Mouse (Mus musculus): ENCODE data around the gene Slco1a6. TPM values are rescaled to one million over a fixed set of nuclear protein-coding genes. Genes with fewer than 3 reads are reported as not detected.
"Not testable (repeated sequence)": the region's sequence is repeated elsewhere in the genome, so short reads cannot be mapped to it uniquely, and the experiment has no call there.

Gene Slco1a6
- polyA plus RNA-seq, 1 experiment from 2014 or later, result not detected

DNA sequence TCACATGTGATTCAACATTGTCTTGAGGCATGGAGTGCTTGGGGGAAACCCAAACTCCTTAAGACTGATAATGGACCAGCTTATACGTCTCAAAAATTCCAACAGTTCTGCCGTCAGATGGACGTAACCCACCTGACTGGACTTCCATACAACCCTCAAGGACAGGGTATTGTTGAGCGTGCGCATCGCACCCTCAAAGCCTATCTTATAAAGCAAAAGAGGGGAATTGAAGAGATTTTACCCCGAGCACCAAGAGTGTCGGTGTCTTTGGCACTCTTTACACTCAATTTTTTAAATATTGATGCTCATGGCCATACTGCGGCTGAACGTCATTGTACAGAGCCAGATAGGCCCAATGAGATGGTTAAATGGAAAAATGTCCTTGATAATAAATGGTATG, 54.2 kb downstream of the Slco1a6 start:
- not testable (repeated sequence) for H3K9me3 ChIP-seq (replicated peaks); H3K27me3 ChIP-seq (ENCODE audit: low read depth, poor library complexity, severe bottlenecking); H3K4me3 ChIP-seq; H3K4me1 ChIP-seq; DNase-seq (ENCODE audit: low spot score); H3K36me3 ChIP-seq; H3K27ac ChIP-seq
- WGBS, result 93% methylated on average over 3 of the region's 10 CpGs

DNA sequence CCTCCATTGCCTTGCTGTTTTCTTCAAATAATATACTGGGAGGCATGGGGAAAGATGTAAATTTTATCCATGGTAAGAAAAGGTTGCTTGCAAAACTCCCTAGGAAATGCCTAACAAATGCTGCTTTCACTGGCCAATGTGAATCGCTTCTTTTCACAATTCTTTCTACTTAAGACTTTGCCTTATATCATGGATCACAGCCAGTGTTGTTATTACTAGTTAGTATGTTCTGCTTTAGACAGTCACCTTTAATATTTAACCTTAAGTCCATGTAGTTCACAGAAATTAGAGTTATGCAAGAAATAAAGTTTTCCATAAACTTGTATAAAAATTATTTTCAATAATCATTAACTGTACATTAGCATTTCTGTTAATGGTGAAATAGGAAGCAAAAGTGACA, 60.0 kb downstream of the Slco1a6 start:
- Histone ChIP-seq H3K27me3 (ENCODE audit: low read depth, poor library complexity, severe bottlenecking) (no peaks in the 10 kb centered on the region), H3K4me3 (no peak overlapping the region), H3K27ac (no peak overlapping the region), H3K4me1 (no peaks in the 10 kb centered on the region), H3K36me3 (no peaks in the 10 kb centered on the region), H3K9me3 (replicated peaks) (no peaks in the 10 kb centered on the region)
- DNase-seq (ENCODE audit: low spot score), result no peak
- WGBS, result 95% methylated on average over 1 of the region's 1 CpGs

DNA sequence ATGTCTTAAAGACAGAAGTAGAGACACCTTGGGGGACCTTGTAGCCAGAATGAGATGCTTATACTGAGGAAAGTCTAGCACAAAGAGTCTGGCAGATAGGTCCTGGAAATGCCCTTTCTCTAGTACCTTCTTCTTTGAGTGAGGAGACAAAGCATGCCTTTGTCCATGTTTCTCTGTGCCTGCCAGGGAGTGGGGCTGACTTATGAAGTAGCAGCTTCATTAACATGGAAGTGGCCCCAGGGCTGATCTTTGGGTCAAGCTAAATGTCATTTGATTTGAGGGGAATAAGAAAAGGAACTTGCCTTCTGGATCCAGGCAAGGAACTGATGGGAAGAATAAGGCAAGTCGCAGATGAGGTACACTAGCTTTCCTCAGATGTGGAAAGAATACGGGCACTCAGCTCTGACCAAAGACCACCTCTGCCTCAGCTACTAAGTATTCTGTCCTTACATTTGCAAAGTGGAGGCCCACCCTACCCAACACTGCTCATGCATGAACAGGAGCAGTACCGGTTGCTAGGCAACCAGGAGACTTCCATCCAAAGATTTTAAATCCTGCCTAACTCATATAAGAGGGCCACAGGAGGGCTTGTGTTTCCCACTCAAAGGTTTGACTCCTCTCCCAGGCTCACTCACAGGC, 96.5 kb downstream of the Slco1a6 start:
- Histone ChIP-seq H3K4me1 (no peaks in the 10 kb centered on the region), H3K27me3 (ENCODE audit: low read depth, poor library complexity, severe bottlenecking) (no peaks in the 10 kb centered on the region), H3K9me3 (replicated peaks) (no peaks in the 10 kb centered on the region), H3K36me3 (no peaks in the 10 kb centered on the region), H3K27ac (no peak overlapping the region), H3K4me3 (no peak overlapping the region)
- 87% methylated on average over 3 of the region's 3 CpGs for WGBS
- DNase-seq (ENCODE audit: low spot score), result no peak

DNA sequence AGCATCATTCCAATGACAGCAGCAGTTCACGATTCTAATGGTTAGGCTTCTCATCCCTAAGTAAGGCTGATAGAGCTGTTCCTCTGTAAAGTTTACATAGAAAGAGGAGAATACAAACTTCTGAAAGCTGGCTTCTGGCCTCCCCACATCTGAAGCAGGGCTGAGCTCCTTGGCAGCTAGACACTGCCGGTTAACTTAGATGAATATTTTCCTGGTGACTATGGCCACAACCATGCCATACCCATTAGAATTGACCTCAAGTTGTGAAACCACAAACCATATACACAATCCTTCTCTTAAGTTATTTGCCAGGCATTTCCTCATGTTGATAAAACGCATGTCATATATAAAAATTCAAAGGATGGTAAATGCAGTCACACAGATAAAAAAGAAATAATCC, 117.2 kb downstream of the Slco1a6 start:
- no peak overlapping the region for H3K27ac ChIP-seq
- no peaks in the 10 kb centered on the region for H3K9me3 ChIP-seq (replicated peaks)
- no peak for DNase-seq (ENCODE audit: low spot score)
- H3K27me3 ChIP-seq (ENCODE audit: low read depth, poor library complexity, severe bottlenecking), result no peaks in the 10 kb centered on the region
- H3K36me3 ChIP-seq, result no peaks in the 10 kb centered on the region
- H3K4me3 ChIP-seq, result no peak overlapping the region
- no peaks in the 10 kb centered on the region for H3K4me1 ChIP-seq
- 97% methylated on average over 3 of the region's 3 CpGs for WGBS

DNA sequence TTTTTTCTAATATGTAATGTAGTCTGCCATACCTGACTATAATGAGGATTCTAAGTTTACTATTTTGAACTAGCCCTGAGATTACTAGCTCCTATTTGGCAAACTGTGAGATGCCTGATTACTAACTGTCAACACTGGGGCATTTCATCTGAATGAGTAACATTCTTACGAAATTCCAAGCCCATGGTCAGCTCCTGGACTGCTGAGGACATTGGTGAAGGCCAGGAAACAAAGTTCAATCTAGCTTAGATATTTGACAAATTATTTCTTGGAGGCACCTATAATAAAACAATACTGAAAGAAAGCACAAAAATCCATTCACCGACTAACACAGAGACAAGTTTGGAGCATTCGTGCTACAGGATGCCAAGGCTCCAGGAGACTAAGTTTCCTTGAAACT, 150.0 kb downstream of the Slco1a6 start:
- 93% methylated on average over 3 of the region's 3 CpGs for WGBS
- not testable (repeated sequence) for H3K27ac ChIP-seq; H3K27me3 ChIP-seq (ENCODE audit: low read depth, poor library complexity, severe bottlenecking); H3K36me3 ChIP-seq; H3K4me3 ChIP-seq; H3K4me1 ChIP-seq; H3K9me3 ChIP-seq (replicated peaks); DNase-seq (ENCODE audit: low spot score)

DNA sequence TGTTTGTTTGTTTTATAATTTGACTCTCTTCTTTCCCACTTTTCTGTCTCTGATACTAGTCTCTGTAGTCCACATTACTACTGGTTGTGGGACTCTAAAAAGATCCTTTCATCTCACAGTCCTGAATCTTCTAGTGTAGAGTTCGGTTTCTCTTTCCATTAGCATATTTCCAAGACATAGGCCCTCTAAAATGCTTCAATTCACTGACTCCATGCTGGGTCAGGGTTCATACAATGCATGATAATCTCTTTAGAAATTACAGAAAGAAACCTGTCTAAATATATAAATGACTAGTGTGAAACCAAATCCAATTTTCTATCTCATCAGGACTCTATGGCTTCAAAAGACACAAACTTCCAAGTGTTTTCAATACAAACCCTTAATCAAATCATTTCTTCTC, 160.6 kb downstream of the Slco1a6 start:
- H3K9me3 ChIP-seq (replicated peaks), result no peaks in the 10 kb centered on the region
- H3K4me3 ChIP-seq, result no peak overlapping the region
- H3K27ac ChIP-seq, result no peak overlapping the region
- no peaks in the 10 kb centered on the region for H3K36me3 ChIP-seq
- no peak for DNase-seq (ENCODE audit: low spot score)
- 93% methylated on average over 1 of the region's 1 CpGs for WGBS
- H3K27me3 ChIP-seq (ENCODE audit: low read depth, poor library complexity, severe bottlenecking), result no peaks in the 10 kb centered on the region
- no peaks in the 10 kb centered on the region for H3K4me1 ChIP-seq

DNA sequence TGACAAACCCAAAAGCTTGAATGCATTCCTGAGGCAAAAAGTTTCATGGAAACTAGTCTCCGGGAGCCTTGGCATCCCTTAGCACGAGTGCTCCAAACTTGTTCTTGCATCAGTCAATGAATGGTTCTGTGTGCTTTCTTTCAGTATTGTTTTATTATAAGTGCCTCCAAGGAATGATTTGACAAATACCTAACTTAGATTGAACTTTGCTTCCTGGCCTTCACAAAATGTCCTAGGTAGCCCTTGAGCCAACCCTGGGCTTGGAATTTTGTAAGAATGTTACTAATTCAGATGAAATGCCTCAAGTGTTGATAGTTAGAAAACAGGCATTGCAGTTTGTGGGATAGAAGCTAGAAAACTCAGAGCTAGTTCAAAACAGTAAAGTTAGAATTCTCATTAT, 162.6 kb downstream of the Slco1a6 start:
- no peaks in the 10 kb centered on the region for H3K4me1 ChIP-seq
- no peak overlapping the region for H3K4me3 ChIP-seq
- DNase-seq (ENCODE audit: low spot score), result no peak
- no peak overlapping the region for H3K27ac ChIP-seq
- WGBS, result 94% methylated on average over 2 of the region's 2 CpGs
- H3K36me3 ChIP-seq, result no peaks in the 10 kb centered on the region
- no peaks in the 10 kb centered on the region for H3K9me3 ChIP-seq (replicated peaks)
- H3K27me3 ChIP-seq (ENCODE audit: low read depth, poor library complexity, severe bottlenecking), result no peaks in the 10 kb centered on the region

DNA sequence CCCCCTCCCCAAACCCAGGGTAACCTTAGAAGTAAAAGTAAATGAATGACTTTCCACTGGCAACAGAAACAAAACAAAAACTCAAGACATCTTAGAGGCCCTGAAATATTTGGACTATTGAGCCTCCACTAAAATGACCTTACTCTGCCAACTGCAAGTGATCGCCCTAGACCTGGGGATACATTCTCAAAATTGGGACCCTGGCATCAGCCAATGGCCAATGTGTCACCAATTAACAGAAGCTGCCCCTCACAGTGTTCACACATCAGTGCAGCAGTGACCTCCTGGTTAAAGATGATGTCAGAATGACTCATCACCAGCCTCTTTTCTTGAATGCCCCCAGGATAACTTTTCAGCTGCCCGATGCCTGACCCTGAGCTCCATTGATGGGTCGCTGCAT, 166.4 kb downstream of the Slco1a6 start:
- Histone ChIP-seq H3K9me3 (replicated peaks) (no peaks in the 10 kb centered on the region), H3K4me1 (no peaks in the 10 kb centered on the region), H3K27me3 (ENCODE audit: low read depth, poor library complexity, severe bottlenecking) (no peaks in the 10 kb centered on the region), H3K36me3 (no peaks in the 10 kb centered on the region), H3K4me3 (no peak overlapping the region), H3K27ac (no peak overlapping the region)
- DNase-seq (ENCODE audit: low spot score), result no peak
- 96% methylated on average over 3 of the region's 3 CpGs for WGBS

DNA sequence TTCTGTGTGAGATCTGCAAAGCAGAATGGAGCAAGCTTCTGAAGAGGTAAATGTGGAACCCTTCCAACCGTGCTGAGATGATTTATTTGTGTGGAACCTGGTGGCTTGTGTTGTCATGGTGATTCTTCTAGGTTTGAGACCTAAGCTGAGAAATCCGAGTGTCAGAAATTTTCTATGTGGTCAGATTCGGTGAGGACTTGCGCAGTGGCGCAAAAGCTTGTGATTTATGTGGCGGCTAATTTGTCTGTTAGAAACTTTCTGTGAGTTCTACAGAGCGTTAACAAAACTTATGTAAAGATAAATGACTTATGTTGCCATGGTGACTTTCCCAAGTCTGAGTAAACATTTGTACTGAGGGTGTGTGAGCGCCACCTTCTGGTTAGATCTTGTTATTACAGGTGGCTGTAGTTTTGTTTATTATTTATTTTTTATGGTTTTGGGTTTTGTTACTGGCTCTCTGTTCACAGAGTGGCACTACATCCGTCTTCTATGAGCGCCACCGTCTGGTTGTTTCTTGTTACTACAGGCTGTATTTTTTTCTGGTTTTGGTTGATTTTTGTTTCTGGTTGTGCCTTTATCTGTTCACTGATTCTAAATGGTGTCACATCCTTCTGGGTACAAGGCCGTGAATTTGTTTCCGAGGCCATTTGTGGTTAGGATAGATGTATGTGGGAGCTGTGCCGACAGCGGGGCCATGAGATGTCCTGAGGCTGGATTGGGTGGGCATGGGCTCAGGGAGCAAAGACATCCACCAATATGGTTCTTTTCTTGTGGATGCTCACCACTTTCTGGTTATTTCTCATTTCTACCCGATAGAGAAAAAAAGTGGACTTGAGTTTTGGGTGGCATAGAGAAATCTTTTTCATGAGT, 167.8 kb downstream of the Slco1a6 start:
- whole genome bisulfite sequencing, result 54% methylated on average over 16 of the region's 16 CpGs
- no peaks in the 10 kb centered on the region for H3K36me3 ChIP-seq
- H3K4me1 ChIP-seq, result no peaks in the 10 kb centered on the region
- no peak overlapping the region for H3K4me3 ChIP-seq
- H3K27me3 ChIP-seq (ENCODE audit: low read depth, poor library complexity, severe bottlenecking), result no peaks in the 10 kb centered on the region
- H3K27ac ChIP-seq, result no peak overlapping the region
- DNase-seq (ENCODE audit: low spot score), result peak; percentile 36
- no peaks in the 10 kb centered on the region for H3K9me3 ChIP-seq (replicated peaks)

DNA sequence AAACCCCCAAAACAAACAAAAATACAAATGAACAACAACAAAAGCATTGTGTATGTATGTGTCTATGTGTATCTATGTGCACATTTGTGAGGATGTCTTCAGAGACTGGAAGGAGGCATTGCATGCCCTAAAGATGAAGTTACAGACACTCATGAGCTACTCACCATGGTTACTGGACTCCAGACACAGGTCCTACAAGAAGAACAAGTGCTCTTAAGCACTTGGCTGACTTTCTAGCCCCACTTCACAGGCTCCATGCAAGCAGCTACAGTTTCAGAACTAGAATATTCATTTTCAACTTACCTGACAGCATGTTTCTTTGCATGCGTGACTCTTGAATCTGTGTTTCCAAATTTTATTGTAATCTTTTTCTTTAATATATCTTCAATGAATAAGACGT, 172.6 kb downstream of the Slco1a6 start:
- WGBS, result 79% methylated on average over 2 of the region's 2 CpGs
- H3K9me3 ChIP-seq (replicated peaks), result no peaks in the 10 kb centered on the region
- H3K4me1 ChIP-seq, result no peaks in the 10 kb centered on the region
- H3K27me3 ChIP-seq (ENCODE audit: low read depth, poor library complexity, severe bottlenecking), result no peaks in the 10 kb centered on the region
- H3K36me3 ChIP-seq, result no peaks in the 10 kb centered on the region
- no peak overlapping the region for H3K4me3 ChIP-seq
- H3K27ac ChIP-seq, result no peak overlapping the region
- no peak for DNase-seq (ENCODE audit: low spot score)

Other genes with a start within 250 kb of the Slco1a6 start
- gene Gm6614, start 197.1 kb downstream of the Slco1a6 start, polyA plus RNA-seq (2016; fragmentation: Nextera tagmentation; extraction: Ambion mirVana), result not detected in 2 replicates
- gene Iapp, start 89.9 kb upstream of the Slco1a6 start, polyA plus RNA-seq (2016; fragmentation: Nextera tagmentation; extraction: Ambion mirVana), result not detected in 2 replicates
- gene Slco1a5, start 114.5 kb upstream of the Slco1a6 start, polyA plus RNA-seq (2016; fragmentation: Nextera tagmentation; extraction: Ambion mirVana), result 0.06 TPM in 1 of 2 replicates, not detected in the other
- gene Pyroxd1, start 137.1 kb upstream of the Slco1a6 start, polyA plus RNA-seq (2016; fragmentation: Nextera tagmentation; extraction: Ambion mirVana), result 13.5 and 17.0 TPM in 2 replicates
- gene Recql, start 178.6 kb upstream of the Slco1a6 start, polyA plus RNA-seq (2016; fragmentation: Nextera tagmentation; extraction: Ambion mirVana), result 30.0 and 31.5 TPM in 2 replicates
- gene Golt1b, start 178.7 kb upstream of the Slco1a6 start, polyA plus RNA-seq (2016; fragmentation: Nextera tagmentation; extraction: Ambion mirVana), result 115 and 125 TPM in 2 replicates
- gene Spx, start 204.9 kb upstream of the Slco1a6 start, polyA plus RNA-seq (2016; fragmentation: Nextera tagmentation; extraction: Ambion mirVana), result 0.54 and 0.78 TPM in 2 replicates